Mouse (Mus musculus) C2C12 (cell line): ENCODE results near the gene Pex19.

Experiments used
- CEBPB ChIP-seq: IDR thresholded peaks from one replicate; pipeline ENCODE4 v1.6.1; 2011; ENCODE audit warnings: low read depth, mild to moderate bottlenecking, control low read depth, moderate library complexity
- CTCF ChIP-seq: IDR thresholded peaks from one replicate; pipeline ENCODE4 v1.5.1; 2011; ENCODE audit not compliant: control insufficient read depth, insufficient read depth, insufficient read length
- MAX ChIP-seq: IDR thresholded peaks from one replicate; pipeline ENCODE4 v1.6.1; 2011; ENCODE audit warnings: mild to moderate bottlenecking, control low read depth
- MYOD1 ChIP-seq: IDR thresholded peaks from one replicate; pipeline ENCODE4 v1.6.1; 2011; ENCODE audit warnings: low read depth; ENCODE audit not compliant: control insufficient read depth, insufficient read length
- MYOG ChIP-seq: IDR thresholded peaks from one replicate; pipeline ENCODE4 v1.6.1; 2011; ENCODE audit not compliant: control insufficient read depth, insufficient read length; ENCODE audit errors: extremely low read depth
- USF1 ChIP-seq: IDR thresholded peaks from one replicate; pipeline ENCODE4 v1.6.1; 2011; ENCODE audit warnings: low read depth, mild to moderate bottlenecking, control low read depth, moderate library complexity

- TF ChIP-seq USF1 (no peak), CTCF (no peak), MYOD1 (no peak), CEBPB (no peak), MYOG (no peak), MAX (no peak)
Observed at GRCm38 (mm10) chr1:172129780-172130179, 3.2 kb downstream of the Pex19 start.
